Mouse (Mus musculus): ENCODE data around the gene Aebp1. TPM values are rescaled to one million over a fixed set of nuclear protein-coding genes. Genes with fewer than 3 reads are reported as not detected.

Aebp1 gene
- 1 to 10 TPM; 4.8 to 8.3 TPM for total RNA-seq (2021)

DNA sequence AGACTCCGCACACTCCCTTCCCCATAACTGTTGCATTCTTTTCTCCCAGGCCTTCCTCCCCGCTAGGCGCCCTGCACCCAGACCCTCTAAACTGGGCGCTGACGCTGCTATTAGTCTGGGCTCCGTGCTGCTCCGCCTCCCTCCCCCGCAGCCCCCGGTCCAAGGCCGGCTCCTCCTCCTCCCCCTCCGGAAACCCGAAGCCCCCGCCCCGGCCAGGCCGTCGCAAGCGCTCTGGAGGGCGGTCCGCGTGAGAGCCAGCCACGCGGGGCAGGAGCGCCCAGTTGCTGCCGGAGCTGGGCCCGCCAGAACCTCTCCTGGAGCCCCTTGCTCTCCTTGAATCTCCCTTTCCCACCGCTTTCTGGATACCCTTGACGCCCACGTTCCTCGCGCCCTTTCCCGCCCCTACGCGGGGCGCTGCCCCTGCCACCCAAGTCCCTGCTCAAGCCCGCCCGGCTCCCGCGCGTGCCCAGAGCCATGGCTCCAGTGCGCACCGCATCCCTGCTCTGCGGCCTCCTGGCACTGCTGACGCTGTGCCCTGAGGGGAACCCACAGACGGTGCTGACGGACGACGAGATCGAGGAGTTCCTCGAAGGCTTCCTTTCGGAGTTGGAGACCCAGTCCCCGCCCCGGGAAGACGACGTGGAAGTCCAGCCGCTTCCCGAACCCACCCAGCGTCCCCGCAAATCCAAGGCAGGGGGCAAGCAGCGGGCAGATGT is at the start of gene Aebp1:
Aebp1 (plus strand) TSS at position 270 of the 716 bp plus-strand sequence.
- DNase-seq, result no peak

DNA sequence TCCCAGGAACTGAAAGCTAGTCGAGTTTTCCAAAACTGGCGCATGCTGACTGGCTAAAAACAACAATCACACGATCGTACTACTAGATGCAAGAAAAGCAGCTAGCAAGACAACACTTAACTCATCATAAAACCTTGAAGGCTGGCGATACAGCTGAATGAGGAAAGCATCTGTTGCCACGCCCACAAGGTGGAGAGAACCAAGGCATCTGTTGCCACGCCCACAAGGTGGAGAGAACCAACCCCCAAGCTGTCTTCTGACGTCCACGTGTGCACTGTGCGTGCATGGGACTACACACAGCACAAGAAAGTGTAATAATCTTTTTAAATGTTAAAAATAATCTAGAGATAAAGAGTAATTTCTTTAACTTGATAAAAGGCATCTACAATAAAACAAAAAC is 48.4 kb upstream of the Aebp1 start:
- no peak for DNase-seq

DNA sequence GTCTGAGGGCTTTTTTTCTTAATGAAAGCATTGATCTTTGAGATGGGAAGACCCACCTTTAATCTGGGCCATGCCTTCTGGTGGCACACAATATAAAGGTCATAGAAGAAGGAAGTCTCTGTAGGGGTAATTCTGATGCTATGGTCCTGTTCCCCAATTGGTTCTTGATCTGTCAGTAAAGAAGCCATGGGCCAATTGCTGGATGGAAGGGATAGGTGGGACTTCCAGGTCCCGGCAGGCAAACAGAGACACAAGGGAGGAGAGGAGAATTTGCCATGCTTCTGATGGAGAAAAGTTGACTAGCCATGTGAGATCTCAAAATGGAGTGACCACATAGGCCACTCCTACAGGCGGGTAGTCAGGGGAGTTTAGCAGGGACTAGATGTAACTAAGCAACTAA is 42.5 kb upstream of the Aebp1 start:
- DNase-seq, result no peak

DNA sequence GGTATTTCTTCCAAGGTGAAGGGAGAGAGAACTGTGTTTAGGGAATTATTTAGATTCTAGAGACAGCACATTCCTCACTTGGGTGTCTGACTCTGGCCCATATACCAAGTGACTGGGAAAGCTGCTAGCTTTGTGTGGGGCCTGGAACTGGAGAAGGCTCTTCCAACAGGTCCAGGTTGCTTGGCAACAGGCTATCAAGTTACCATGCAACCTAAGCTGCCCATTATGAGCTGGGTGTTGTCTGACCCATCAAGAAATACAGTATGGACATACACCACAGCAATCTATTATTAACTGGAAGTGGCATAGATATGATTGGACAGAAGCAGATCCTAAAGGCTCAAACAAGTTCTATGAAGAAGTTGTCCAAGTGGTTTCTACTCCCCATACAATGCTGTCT is 36.3 kb upstream of the Aebp1 start:
- no peak for DNase-seq

DNA sequence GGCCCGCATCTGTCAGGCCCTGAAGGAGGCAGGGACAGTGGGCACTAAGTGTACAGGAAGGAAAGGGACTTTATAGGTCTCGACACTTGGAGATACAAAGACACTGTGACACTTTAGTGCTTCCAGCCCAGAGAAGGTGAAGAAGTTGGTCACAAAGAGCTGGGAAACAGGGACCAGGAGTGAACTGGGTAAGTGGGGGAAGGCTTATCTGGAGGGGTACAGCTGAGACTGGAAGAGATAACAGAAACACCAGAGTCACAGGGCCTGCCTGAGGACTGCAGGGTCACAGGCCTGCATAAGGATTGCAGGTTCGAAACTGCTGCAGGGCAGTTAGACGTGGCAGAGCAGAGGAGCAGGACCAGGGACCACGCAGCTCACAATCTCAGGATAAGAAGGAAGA is 33.8 kb upstream of the Aebp1 start:
- DNase-seq, result no peak

DNA sequence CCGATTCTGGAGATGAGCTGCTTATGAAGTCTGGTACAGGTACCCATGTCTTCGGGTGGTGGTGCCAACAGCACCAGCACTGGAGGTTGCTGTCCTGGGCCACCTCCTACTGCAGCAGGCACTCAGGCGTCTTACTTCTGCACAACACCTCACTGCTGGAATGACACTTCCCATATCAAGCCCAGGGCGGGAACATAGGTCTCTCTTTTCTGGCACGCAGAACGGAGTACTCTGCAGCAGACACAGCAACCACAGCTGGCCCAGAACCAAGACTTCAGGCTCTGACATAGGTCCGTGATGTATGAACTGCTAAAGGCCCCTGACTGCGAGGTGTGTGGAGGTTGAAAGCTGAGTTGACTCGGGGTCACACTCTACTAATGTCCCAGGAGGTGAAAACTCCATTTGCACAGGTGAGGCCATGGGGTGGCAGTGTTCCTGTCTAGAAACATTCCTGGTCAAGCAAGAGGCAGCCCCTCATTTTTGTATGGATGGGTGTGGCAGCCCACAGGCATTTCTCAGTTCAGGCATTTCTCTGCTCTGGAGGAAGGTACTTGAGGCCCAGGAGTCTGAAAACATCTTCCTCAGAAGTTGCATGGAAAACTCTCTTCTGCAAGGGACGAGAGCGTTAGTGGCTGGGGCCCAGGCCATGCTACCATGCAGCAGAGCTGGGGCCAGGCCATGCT is 33.1 kb upstream of the Aebp1 start:
- DNase-seq, result no peak

DNA sequence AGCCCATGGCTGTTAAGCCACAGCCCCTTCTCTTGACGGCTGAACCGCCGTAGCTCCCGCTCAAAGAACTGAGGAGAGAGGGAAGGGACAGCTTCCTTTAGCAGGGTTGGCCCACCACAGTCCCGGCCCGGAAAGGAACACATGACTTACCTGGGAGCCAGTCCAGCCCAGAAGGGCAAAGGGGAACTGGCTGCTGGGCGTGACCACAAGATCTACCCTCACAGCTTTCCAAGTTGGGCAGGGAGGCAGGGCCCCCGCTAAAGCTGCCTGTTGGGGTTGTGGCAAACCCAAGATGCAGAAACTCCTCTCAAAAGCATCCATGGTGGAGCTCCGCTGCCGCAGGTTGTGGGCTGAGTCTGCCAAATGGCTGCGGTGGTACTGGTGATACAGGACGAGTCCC is 32.4 kb upstream of the Aebp1 start:
- DNase-seq, result no peak

DNA sequence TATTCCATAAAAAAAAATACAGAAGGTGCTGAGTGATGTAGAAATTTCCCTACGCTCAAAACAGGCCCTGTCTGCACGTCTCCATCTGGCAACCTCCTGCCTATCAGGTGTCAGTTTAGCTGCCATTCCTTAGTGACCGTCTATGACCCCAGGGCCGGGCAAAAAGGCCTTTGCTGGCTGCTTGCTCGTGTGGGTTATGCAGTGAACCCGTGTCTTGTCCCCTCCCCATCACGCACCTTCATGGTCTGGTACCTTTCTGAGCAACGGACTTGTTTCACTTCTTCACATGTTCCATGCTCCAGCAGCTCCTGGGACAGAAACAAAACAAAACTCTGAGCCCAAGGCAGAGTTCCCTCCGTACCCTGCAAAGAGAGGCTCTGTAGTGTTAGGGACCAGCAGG is 27.2 kb upstream of the Aebp1 start:
- DNase-seq, result no peak

DNA sequence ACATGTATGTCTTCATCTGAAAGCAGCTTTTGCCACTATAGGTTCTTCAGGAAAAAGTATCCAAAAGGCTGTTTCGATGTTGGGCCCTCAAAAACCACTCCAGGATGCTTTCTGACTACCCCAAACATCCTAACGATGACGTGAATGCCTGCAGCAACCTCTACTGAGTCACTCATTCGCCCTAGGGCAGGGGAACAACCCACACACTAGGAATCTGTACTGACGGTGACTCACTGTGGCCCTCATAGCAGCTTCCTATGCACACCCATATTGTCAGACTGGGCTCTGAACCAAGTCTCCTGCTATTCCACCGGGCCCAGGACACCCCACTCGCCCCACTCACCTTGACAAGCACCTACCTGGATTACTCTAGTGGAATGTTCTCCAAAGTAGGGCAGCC is 26.7 kb upstream of the Aebp1 start:
- DNase-seq, result no peak

DNA sequence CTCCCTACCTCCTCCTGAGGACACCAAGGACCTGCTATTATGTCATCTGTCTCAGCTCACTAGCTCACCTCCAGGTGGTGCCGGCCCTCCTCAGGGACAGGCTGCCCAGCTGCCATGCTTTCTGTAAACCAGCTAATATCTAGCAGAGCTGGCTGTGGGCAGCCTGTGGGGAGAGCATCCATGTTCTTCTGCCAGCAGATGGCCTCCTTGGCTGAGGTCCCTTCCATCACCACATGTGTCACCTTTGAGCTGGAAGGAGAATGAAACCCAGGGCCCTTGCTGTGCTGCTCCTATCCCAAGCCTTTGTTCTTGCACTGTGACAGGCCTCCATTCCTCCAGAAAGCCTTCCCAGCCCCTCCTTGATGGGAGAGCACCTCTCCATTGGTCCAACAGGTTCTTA is 25.6 kb upstream of the Aebp1 start:
- DNase-seq, result no peak

DNA sequence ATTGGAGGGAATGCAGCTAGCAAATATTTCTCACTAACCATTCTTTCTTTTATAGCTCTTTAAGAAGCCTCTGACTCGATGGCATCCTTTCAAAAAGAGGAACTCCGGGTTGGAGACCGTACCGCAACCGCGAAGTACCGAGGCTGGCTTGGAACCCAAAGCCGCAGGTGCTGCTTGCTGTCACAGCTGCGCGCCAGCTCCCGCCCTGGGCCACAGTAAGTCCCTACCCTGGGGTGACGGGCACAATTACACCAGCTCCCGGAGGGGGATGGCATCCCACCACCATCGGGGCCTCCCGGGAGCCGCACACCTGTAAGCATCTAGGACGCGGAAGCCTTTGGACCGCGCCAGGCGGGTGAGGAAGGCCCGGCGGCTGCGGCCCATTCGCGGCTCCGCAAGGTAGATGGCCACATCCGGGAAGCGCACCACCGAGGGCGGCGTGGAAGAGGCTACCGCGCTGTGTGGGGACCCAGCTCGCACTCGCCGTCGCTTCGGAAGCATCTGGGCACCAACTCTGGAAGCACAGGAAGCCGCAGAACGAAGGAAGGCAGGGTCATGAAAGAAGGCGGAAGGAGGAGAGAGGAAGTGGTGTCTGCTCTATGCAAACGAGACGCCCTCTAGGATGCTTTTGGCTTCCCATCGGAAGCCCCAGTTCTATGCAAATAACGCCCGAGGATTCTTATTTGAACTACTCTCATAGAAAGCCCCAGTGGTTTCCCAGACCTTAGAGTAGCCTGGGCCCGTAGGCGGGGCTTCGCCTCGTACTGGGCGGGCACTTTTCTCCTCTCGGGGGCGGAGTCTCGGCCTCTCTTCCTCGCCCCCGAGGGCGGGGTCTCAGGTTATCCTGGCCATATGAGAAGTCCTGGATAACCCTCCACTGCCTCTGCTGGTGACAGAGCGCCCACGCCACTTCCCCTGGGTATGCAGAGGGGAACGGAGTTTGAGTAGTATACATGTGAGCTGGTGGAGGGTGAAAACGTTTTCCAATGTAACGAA is 24.2 kb upstream of the Aebp1 start, which contains the start of gene Polm:
Polm (minus strand) TSS at position 766 of the 996 bp plus-strand sequence.
- peak; percentile 82 to 85 for DNase-seq

DNA sequence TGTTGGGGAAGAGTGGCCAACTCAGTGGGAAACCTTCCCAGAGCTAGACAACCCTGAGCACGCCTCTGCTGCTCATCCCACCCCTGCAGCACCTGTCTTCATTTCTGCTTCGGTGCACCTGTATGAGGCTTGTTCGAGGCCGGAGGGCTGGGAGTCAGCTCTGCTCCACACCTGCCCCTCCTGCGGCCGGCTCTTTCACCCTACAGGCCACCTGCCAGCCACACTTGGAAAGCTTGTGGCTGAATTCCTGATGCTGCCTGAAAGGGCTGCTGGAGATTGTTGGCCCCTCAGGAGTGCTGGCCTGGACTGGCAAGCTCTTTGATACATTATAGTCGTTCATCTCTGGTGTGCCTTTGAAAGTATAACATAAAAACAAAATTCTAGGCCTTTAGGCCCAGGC is 21.4 kb upstream of the Aebp1 start:
- DNase-seq, result no peak

DNA sequence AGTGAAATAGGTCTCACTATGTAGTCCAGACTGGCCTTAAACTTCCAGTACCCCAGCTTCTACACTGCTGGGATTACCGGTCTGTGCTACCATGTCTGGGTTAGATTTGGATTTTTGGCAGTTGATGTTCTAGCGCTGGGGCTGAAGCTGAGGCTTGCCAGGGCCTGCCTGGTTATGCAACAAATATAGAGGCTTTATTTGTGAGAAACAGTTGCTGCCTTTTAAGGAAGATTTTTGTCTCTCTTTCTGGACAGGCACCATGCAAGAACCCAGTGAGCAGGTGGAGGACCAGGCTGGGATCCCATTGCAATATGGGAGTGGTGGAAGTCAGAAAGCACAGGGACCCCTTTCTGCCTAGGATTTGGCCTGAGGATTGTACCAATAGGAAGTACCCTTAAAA is 20.0 kb upstream of the Aebp1 start:
- no peak for DNase-seq

DNA sequence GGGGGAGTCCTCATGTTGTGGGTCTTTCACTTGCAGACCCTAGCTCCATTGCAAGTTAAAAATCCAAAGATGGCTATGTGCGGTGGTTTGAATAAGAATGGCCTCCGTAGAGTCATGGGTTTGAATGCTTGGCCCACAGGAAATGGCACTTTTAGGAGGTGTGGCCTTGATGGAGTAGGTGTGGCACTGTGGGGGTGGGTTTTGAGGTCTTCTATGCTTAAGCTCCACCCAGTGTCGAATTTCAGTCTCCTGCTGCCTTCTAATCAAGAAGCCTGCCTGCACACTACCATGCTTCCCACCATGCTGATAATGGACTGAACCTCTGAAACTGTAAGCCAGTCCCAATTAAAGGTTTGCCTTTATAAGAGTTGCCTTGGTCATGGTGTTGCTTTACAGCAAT is 18.6 kb upstream of the Aebp1 start:
- no peak for DNase-seq

DNA sequence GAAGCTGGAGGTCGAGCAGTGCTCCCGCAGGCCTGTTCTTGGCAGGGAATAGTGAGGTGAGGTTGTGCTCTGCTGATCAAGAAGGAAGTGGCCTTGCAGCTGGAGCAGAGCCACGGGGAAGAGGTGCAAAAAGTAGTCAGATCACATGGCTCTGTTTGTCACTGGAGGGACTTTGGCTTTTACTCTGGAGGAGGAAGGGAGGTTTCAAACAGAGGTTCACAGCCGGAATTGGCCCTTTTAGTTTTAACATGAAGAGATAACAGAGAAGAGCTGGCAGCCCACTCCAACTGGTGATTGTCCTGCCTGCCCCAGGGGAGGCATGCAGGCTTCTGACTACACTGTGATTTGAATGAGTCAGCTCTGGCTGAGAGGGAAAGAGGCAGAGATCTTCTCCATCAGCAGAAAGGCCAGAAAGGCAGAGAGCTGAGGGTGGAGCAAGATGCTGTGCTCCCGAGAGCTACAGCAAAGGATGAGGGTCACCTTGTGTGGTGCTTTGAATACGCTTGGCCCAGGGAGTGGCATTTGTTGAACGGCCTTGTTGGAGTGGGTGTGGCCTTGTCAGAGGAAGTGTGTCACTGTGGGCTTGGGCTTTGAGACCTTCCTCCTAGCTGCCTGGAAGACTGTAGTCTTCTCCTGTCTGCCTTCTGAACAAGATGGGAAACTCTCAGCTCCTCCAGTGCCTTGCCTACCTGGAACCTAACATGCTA is 15.0 kb upstream of the Aebp1 start:
- DNase-seq, result no peak

DNA sequence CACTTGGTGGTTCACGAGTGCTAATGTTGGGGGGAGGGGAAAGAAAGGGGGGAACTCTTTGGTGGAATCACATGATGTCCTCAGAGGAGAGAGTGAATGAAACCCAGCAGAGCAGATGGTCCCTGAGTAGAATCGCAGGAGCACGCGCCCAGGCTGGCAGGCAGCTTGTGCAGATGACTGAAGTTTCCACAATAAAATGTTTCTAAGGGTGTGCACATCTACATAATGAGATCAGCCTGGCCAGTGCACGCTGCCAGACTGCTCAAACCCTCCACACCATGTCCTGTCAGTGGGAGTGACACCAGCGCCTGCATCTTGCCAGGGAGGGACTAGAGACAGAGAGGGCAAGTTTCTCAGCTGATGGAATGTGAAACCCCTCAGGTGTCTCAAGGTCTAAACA is 13.0 kb upstream of the Aebp1 start:
- DNase-seq, result peak; percentile 72 to 74

DNA sequence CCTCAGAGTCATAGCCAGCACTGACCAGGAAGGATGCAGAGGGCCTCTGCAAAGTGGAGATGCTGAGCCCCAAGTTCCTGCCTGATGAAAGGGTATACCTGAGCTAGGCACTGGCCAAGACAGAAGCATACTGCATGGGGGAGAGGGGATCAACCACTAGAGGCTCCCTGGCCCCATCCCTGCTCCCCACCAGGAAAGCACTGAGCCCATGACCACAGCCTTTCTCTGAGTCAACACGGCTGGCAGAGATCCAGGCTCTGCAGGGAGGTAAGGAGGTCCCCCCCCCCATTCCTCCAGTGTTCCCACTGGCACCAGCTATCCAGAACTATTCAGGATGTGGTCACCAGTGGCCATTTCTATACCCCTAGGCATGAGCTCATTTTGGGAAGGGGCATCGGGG is 12.4 kb upstream of the Aebp1 start:
- DNase-seq, result no peak

DNA sequence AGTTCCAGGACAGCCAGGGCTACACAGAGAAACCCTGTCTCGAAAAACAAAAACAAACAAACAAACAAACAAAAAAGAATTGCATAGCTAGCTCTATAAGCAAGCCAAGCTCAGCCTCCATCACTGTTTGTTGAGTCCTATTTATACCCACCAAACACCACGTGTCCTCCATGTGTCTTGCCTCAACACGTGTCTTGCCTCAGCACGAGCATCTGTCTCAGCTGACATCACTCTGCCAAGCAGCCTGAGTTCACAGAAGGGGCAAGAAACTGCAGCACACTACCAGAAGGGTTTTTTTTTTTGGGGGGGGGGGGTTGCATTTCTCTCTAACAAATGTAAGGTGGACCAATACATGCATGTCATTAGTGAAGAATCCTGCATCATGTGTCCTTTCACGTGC is 11.3 kb upstream of the Aebp1 start:
- no peak for DNase-seq

DNA sequence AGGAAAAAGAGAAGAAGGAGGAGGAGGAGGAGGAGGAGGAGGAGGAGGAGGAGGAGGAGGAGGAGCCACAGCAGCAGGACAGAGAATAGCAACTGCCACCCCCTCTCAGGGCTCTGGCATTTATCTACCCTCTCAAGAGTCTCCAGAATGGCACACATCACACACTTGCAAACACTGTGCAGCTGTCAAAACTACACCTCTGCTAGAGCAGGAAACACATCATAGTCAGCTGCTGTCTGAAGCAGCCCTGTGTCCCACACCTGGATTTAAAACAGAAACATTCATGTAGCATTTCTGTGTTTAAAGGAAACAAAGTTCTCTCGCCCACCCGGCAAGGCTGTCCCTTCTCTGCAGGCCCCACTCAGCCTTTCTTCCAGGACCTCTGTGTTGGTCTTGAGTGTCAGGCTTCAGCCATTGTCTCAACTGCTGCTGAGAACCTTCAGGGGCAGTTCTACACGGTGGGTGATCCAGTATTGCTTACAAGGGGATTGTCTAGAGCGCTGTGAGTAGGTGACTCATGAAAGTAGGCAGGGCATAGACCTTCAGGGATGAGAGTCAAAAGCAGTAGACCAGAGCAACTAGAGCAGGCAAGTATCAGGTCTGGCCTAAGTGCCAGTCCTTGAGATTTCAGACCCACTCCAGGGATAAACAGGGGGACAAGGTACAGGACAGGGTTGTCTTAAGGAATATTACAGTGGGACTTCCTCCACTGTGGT is 10.6 kb upstream of the Aebp1 start:
- no peak for DNase-seq

DNA sequence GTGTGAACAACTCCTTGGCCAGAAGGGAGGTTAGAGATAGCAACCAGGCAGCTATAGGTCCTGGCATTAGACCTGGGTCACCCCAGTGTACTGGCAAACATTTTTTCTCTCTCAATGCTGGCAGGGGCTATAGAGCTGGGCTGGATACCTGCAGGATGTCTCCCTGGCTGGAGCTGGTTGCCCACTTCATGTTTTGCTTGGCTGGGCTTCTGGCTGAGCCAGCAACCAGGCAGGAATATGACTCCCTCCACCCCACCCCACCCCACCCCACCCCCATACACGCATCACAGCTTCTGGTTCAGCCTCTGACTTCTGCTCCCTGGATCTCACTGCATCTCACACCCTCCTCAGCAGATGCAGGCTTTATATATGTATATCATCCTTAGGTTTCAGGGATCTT is 9.4 kb upstream of the Aebp1 start:
- no peak for DNase-seq

DNA sequence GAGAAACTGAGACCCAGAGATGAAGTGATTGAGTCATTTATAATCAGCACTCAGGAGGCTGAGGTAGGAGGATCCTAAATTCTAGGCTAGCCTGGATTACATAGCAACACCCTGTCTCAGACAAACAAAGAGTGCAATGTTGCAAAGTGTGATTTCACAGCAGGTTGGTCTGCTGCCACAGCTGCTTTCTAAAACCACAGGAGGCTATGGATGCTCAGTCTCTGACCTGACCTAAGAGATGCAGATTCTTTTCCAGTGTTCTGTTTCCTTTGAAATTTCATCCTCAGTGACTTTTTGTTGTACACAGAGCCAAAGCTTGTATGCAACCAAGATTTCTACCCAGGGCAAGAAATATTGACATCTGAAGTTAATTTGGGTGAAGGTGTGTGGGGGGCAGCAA is 6.3 kb upstream of the Aebp1 start:
- no peak for DNase-seq

DNA sequence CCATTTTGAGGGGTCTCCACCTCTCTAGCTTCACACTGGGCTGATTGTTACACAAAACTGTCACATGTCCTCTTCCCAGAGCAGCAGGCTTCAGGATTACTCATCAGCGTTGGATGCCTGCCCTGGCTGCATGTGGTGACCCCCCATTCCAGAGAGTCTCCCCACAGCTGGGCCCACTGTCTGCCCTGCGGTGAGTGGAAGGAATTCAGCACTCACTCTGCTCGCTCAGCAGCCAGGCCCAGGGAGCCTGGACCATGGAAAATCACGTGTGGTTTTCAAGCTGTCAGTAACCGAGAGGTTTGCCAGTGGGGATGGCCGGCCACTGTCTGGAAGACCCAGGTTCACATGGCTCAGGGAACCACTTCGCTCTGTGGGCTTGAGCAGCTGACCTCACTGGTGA is 5.8 kb upstream of the Aebp1 start:
- peak; percentile 49 to 55 for DNase-seq

Measured in layer of hippocampus, postnatal 36 days (tissue).